Mouse (Mus musculus): ENCODE measurements around the gene Eml6. TPM values are rescaled to one million over a fixed set of nuclear protein-coding genes. Genes with fewer than 3 reads are reported as not detected.

Eml6 gene
- polyA plus RNA-seq, 1 experiment from 2014 or later = 1.3 TPM

DNA sequence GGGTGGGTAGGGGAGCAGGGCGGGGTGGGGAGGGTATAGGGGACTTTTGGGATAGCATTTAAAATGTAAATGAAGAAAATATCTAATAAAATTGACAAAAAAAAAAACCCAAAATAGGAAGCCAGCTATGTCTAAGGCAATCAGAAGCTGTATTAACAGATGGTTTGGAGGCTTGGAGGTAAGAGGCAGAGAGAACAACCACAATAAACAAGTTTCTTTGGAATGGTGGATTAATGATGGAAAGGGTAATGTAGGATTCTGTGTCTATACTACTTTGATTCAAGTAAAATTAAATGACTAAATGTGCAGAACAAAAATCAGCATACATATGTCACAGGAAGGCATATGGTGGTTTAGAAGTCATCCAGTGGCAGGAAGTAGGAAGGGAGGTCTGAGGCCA, 102.0 kb downstream of the Eml6 start:
- WGBS = 73% methylated on average over 1 of the region's 1 CpGs
- no peak overlapping the region for H3K4me3 ChIP-seq (ENCODE audit: low read depth, low read length)
- ATAC-seq (ENCODE audit: low FRiP score) (no peak), DNase-seq (ENCODE audit: low spot score, missing footprints) (no peak)
- no peak overlapping the region for H3K9ac ChIP-seq (ENCODE audit: low read length)
- no peaks in the 10 kb centered on the region for H3K9me3 ChIP-seq (ENCODE audit: control insufficient read depth, low read length)
- no peaks in the 10 kb centered on the region for H3K36me3 ChIP-seq (ENCODE audit: control insufficient read depth, insufficient read depth, low read length)
- H3K27ac ChIP-seq (ENCODE audit: low read depth, low read length) = no peak overlapping the region
- H3K27me3 ChIP-seq (ENCODE audit: control insufficient read depth, insufficient read depth, low read length) = no peaks in the 10 kb centered on the region
- H3K4me2 ChIP-seq = no peak overlapping the region
- no peaks in the 10 kb centered on the region for H3K4me1 ChIP-seq (ENCODE audit: control insufficient read depth, insufficient read depth, low read length)

GRCm38 (mm10) chr11:29913180-29913579, 112.7 kb downstream of the Eml6 start:
- 85% methylated on average over 4 of the region's 4 CpGs for WGBS
- Histone ChIP-seq H3K9me3 (ENCODE audit: control insufficient read depth, low read length) (no peaks in the 10 kb centered on the region), H3K27me3 (ENCODE audit: control insufficient read depth, insufficient read depth, low read length) (no peaks in the 10 kb centered on the region), H3K27ac (ENCODE audit: low read depth, low read length) (no peak overlapping the region), H3K9ac (ENCODE audit: low read length) (no peak overlapping the region), H3K4me1 (ENCODE audit: control insufficient read depth, insufficient read depth, low read length) (no peaks in the 10 kb centered on the region), H3K36me3 (ENCODE audit: control insufficient read depth, insufficient read depth, low read length) (no peaks in the 10 kb centered on the region), H3K4me3 (ENCODE audit: low read depth, low read length) (no peak overlapping the region), H3K4me2 (no peak overlapping the region)
- no peak for DNase-seq (ENCODE audit: low spot score, missing footprints)
- ATAC-seq (ENCODE audit: low FRiP score) = no peak

DNA sequence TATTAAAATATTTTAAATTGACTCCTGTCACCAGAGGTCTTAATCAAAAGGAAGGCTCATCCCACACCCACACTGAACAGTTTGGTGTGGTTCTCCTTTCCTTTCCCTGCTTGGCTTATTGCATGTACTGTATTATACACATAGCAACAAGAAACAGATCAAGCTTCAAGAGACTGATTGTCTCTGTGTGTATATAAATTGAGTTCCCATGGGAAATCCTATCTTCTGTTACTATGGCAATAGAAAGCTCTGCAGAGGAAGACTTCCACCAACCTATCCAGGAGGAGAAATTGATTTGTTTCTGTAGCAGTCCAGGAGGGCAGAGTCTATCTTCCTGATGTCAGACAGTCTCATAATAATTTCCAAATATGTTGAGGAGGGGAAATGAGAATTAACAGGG, 116.5 kb downstream of the Eml6 start:
- H3K9ac ChIP-seq (ENCODE audit: low read length) = no peak overlapping the region
- no peak overlapping the region for H3K4me2 ChIP-seq
- no peaks in the 10 kb centered on the region for H3K9me3 ChIP-seq (ENCODE audit: control insufficient read depth, low read length)
- peak; percentile 61; the same call in 1 of the 2 replicates for ATAC-seq (ENCODE audit: low FRiP score)
- no peak overlapping the region for H3K27ac ChIP-seq (ENCODE audit: low read depth, low read length)
- no peaks in the 10 kb centered on the region for H3K36me3 ChIP-seq (ENCODE audit: control insufficient read depth, insufficient read depth, low read length)
- no peak overlapping the region for H3K4me3 ChIP-seq (ENCODE audit: low read depth, low read length)
- DNase-seq (ENCODE audit: low spot score, missing footprints) = no peak
- H3K4me1 ChIP-seq (ENCODE audit: control insufficient read depth, insufficient read depth, low read length) = no peaks in the 10 kb centered on the region
- H3K27me3 ChIP-seq (ENCODE audit: control insufficient read depth, insufficient read depth, low read length) = no peaks in the 10 kb centered on the region

DNA sequence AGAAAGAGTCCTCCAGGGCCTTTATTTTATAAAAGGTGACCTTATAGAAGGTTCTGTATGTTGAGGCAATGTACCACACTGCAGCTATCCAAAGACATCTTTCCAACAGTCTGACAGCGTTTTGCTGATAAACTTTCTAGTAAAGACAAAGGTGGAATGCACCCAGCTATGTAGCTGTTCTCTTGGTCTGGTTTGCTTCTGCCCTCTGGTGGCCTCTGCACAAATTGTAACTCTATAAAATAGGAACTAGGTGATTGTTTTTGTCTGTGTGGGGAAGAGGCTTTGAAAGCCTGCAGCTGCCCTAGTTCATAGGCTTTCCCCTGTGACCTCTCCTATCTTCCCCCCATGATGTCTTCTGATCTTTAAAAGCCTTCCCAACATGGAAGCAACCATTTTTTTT, 140.7 kb downstream of the Eml6 start:
- Histone ChIP-seq H3K4me3 (ENCODE audit: low read depth, low read length) (no peak overlapping the region), H3K4me2 (no peak overlapping the region), H3K27ac (ENCODE audit: low read depth, low read length) (no peak overlapping the region), H3K4me1 (ENCODE audit: control insufficient read depth, insufficient read depth, low read length) (no peaks in the 10 kb centered on the region), H3K27me3 (ENCODE audit: control insufficient read depth, insufficient read depth, low read length) (peaks cover 3% of the 10 kb centered on the region; the same call in 1 of the 2 replicates), H3K9me3 (ENCODE audit: control insufficient read depth, low read length) (no peaks in the 10 kb centered on the region), H3K36me3 (ENCODE audit: control insufficient read depth, insufficient read depth, low read length) (no peaks in the 10 kb centered on the region), H3K9ac (ENCODE audit: low read length) (no peak overlapping the region)
- 12% methylated on average over 1 of the region's 1 CpGs for WGBS
- peak; percentile 77 for ATAC-seq (ENCODE audit: low FRiP score)
- DNase-seq (ENCODE audit: low spot score, missing footprints) = peak; percentile 91

DNA sequence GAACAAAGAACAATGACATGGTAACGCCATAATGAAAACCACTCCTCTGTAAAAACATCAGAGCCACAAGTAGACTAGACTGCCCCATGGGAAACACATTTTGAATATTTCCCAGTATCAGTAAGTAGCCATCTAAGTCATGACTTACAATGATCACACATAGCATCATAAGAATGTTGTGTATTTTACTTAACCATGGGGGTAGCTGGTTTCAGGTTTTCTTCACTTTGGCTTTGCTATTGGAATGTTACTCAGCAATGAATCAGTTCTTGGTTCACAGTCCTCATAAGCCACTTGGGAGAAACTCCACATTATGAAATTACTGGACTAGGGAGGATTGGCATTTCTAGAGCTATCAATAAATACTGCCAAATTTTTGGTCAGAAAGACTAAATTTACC, 141.5 kb downstream of the Eml6 start:
- no peak for ATAC-seq (ENCODE audit: low FRiP score)
- Histone ChIP-seq H3K27me3 (ENCODE audit: control insufficient read depth, insufficient read depth, low read length) (peaks cover 5% of the 10 kb centered on the region; the same call in 1 of the 2 replicates), H3K9ac (ENCODE audit: low read length) (no peak overlapping the region), H3K4me3 (ENCODE audit: low read depth, low read length) (no peak overlapping the region), H3K4me1 (ENCODE audit: control insufficient read depth, insufficient read depth, low read length) (no peaks in the 10 kb centered on the region), H3K9me3 (ENCODE audit: control insufficient read depth, low read length) (no peaks in the 10 kb centered on the region), H3K4me2 (no peak overlapping the region), H3K27ac (ENCODE audit: low read depth, low read length) (no peak overlapping the region), H3K36me3 (ENCODE audit: control insufficient read depth, insufficient read depth, low read length) (no peaks in the 10 kb centered on the region)
- WGBS = 60% methylated on average over 1 of the region's 1 CpGs
- DNase-seq (ENCODE audit: low spot score, missing footprints) = no peak

GRCm38 (mm10) chr11:29883024-29883423, 142.8 kb downstream of the Eml6 start:
- H3K4me3 ChIP-seq (ENCODE audit: low read depth, low read length) = no peak overlapping the region
- H3K9ac ChIP-seq (ENCODE audit: low read length) = no peak overlapping the region
- no peak overlapping the region for H3K27ac ChIP-seq (ENCODE audit: low read depth, low read length)
- ATAC-seq (ENCODE audit: low FRiP score) (no peak), DNase-seq (ENCODE audit: low spot score, missing footprints) (no peak)
- no peaks in the 10 kb centered on the region for H3K4me1 ChIP-seq (ENCODE audit: control insufficient read depth, insufficient read depth, low read length)
- 65% methylated on average over 4 of the region's 4 CpGs for WGBS
- H3K4me2 ChIP-seq = no peak overlapping the region
- no peaks in the 10 kb centered on the region for H3K36me3 ChIP-seq (ENCODE audit: control insufficient read depth, insufficient read depth, low read length)
- peaks cover 11% of the 10 kb centered on the region; the same call in 1 of the 2 replicates for H3K27me3 ChIP-seq (ENCODE audit: control insufficient read depth, insufficient read depth, low read length)
- H3K9me3 ChIP-seq (ENCODE audit: control insufficient read depth, low read length) = no peaks in the 10 kb centered on the region

GRCm38 (mm10) chr11:29879641-29880040, 146.2 kb downstream of the Eml6 start:
- no peaks in the 10 kb centered on the region for H3K36me3 ChIP-seq (ENCODE audit: control insufficient read depth, insufficient read depth, low read length)
- H3K27ac ChIP-seq (ENCODE audit: low read depth, low read length) = no peak overlapping the region
- no peak overlapping the region for H3K4me3 ChIP-seq (ENCODE audit: low read depth, low read length)
- H3K27me3 ChIP-seq (ENCODE audit: control insufficient read depth, insufficient read depth, low read length) = peaks cover 11% of the 10 kb centered on the region; the same call in 1 of the 2 replicates
- 0 out of 2 replicates have a peak, but pooled peaks cover 2% of the 10 kb centered on the region for H3K4me1 ChIP-seq (ENCODE audit: control insufficient read depth, insufficient read depth, low read length)
- no peaks in the 10 kb centered on the region for H3K9me3 ChIP-seq (ENCODE audit: control insufficient read depth, low read length)
- DNase-seq (ENCODE audit: low spot score, missing footprints) (no peak), ATAC-seq (ENCODE audit: low FRiP score) (no peak)
- WGBS = 91% methylated on average over 2 of the region's 2 CpGs
- H3K9ac ChIP-seq (ENCODE audit: low read length) = no peak overlapping the region
- H3K4me2 ChIP-seq = no peak overlapping the region

DNA sequence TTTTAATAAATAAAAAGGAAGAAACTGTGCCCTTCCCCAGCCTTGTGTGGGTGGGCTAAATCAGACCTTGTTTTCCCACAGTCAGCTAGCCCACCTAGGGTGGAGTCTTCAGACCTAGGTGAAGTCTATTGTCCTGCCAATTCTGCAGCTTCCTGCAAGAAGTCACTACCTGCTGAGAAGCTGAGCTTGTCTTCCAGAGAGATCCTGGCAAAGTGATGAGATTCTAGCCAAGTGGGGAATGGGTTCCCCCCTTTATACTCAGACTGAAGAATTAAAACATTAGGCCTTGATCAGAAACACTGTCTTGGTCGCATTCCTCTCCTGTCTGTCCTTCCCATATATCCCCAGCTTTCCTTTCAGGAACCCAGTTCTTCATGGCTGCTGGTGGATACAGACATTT, 147.9 kb downstream of the Eml6 start:
- H3K27me3 ChIP-seq (ENCODE audit: control insufficient read depth, insufficient read depth, low read length) = peaks cover 11% of the 10 kb centered on the region; the same call in 1 of the 2 replicates
- WGBS = 72% methylated on average over 1 of the region's 1 CpGs

GRCm38 (mm10) chr11:29877280-29877679, 148.6 kb downstream of the Eml6 start:
- DNase-seq (ENCODE audit: low spot score, missing footprints) (no peak), ATAC-seq (ENCODE audit: low FRiP score) (peak; percentile 71)
- 18% methylated on average over 3 of the region's 3 CpGs for WGBS
- no peaks in the 10 kb centered on the region for H3K36me3 ChIP-seq (ENCODE audit: control insufficient read depth, insufficient read depth, low read length)
- H3K4me1 ChIP-seq (ENCODE audit: control insufficient read depth, insufficient read depth, low read length) = 0 out of 2 replicates have a peak, but pooled peaks cover 2% of the 10 kb centered on the region
- no peak overlapping the region for H3K27ac ChIP-seq (ENCODE audit: low read depth, low read length)
- H3K4me3 ChIP-seq (ENCODE audit: low read depth, low read length) = no peak overlapping the region
- H3K9me3 ChIP-seq (ENCODE audit: control insufficient read depth, low read length) = no peaks in the 10 kb centered on the region
- H3K9ac ChIP-seq (ENCODE audit: low read length) = no peak overlapping the region
- H3K27me3 ChIP-seq (ENCODE audit: control insufficient read depth, insufficient read depth, low read length) = peaks cover 11% of the 10 kb centered on the region; the same call in 1 of the 2 replicates
- no peak overlapping the region for H3K4me2 ChIP-seq

More for the DNA sequence above, 147.9 kb downstream of the Eml6 start:
- Histone ChIP-seq H3K9me3 (ENCODE audit: control insufficient read depth, low read length) (no peaks in the 10 kb centered on the region), H3K4me3 (ENCODE audit: low read depth, low read length) (no peak overlapping the region), H3K9ac (ENCODE audit: low read length) (no peak overlapping the region), H3K27ac (ENCODE audit: low read depth, low read length) (no peak overlapping the region), H3K4me1 (ENCODE audit: control insufficient read depth, insufficient read depth, low read length) (0 out of 2 replicates have a peak, but pooled peaks cover 2% of the 10 kb centered on the region), H3K36me3 (ENCODE audit: control insufficient read depth, insufficient read depth, low read length) (no peaks in the 10 kb centered on the region), H3K4me2 (no peak overlapping the region)
- DNase-seq (ENCODE audit: low spot score, missing footprints) (no peak), ATAC-seq (ENCODE audit: low FRiP score) (no peak)

Data from midbrain, embryonic 11.5 days (tissue).